Mouse (Mus musculus): ENCODE results near the gene Tmem221.
"Not testable (repeated sequence)": the region's sequence is repeated elsewhere in the genome, so short reads cannot be mapped to it uniquely, and the experiment has no call there.

The Tmem221 gene

DNA sequence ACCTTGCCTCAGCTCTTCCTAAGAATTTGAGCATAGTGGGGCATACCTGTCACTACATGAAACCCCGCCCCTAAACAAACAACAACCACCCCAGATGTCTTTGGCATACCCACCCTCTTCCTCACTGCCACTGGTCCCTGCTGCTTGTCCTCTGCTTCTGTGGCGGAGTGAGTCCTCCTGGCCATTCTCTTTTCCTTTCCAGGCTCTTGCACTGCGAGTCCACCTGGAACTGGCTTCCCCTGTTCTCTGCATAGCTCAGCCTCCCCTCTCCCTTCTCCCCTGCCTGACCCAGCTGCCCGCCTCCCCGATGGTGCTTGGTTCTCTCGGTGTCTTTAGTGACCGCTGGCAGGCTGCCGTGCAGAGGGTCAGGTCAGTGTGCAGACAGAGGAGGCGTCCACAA is 14.9 kb downstream of the Tmem221 start:
- peak; percentile 51 for DNase-seq

DNA sequence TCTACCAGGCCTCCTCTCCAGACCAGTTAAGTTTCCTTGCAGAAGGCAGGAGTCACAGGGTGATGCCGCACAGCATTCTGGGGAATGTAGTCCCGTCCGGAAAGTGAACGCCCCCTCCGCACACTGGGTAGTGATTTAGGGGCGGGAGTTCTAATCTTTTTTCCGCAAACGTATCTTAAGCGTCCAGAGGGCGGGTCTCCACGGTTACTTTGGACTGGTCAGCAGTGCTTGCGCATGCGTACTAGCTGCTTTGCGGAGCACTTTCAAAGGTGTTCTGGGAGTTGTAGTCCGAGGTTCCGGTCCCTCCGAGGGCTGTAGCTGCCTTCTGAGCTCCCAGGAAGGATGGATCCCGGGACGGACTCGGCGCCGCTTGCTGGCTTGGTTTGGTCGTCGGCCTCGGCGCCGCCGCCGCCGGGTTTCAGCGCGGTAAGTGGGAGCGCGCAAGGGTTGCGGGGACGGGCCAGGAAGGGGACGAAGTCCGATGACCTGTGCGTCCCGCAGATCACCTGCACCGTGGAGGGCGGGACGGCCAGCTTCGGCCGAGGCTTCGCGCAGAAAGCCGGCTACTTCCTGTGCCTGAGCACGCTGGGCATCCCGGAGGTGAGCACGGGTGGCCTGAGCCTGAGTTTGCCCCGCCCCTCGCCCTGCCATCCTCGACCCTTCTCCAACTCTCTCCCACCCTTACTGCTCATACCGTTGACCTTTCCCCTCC is 15.9 kb downstream of the Tmem221 start, which contains the start of gene Mvb12a:
Gene Mvb12a (plus strand): TSS at position 291 of the 712 bp plus-strand sequence.
- DNase-seq, result peak; percentile 99

DNA sequence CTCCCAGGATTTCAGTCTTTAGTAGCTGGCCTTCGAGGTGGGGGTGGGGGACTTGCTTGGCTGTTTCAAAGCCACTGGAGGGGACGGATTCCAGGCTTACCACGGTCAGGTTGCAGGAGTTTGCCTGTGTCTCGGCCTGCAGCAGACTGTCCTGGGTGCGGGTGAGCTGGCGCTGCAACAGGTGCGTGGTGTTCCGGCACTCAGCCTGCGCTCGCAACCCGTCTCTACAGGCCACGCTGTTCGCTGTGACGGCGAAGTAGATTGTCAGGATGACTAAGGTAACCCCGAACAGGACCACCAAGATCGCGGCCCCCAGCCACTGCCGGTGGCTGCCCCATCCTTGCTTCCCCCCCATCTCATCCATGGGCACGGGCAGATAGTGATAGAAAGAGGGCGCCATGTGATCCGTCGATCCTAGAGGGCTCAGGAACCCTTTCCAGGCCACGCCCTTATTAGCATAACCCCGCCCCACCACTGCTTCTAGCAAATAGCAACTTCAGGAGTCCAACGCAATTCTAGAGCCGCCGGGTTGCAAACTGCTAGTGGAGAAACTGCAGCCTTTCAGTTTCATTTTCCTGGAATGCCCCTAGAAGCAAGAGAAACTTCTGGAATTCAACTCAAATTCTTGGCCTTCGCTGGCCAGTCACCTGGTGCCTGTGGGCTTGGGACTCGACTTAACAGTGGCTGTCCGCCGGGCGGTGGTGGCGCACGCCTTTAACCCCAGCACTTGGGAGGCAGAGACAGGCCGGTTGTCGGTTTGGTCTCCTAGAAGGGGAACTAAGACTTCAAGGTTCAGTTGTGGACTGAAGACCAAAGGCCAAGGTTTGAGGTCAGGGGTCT is 21.4 kb downstream of the Tmem221 start, which contains the start of gene Bst2:
Gene Bst2 (minus strand): TSS at position 429 of the 840 bp plus-strand sequence.
- DNase-seq, result no peak

DNA sequence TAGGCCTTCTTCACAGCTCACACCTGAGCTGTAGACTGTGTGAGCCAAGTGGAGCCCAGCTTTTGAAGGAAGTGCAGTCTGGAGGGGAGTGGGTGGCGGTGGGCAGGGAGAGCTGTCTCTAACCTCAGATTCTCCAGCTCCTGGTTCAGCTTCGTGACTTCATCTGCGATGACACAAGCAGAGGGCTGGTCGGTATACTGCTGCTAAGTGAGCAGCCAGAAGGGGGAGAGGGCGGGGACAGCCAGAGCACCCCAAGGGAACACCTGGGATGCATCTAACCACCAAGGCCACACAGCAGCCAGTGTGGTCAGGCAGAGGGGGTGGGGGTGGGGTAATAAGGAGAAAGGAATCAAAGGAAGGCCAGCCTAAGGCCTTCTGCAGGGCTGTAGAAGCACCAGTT is 23.0 kb downstream of the Tmem221 start:
- no peak for DNase-seq

DNA sequence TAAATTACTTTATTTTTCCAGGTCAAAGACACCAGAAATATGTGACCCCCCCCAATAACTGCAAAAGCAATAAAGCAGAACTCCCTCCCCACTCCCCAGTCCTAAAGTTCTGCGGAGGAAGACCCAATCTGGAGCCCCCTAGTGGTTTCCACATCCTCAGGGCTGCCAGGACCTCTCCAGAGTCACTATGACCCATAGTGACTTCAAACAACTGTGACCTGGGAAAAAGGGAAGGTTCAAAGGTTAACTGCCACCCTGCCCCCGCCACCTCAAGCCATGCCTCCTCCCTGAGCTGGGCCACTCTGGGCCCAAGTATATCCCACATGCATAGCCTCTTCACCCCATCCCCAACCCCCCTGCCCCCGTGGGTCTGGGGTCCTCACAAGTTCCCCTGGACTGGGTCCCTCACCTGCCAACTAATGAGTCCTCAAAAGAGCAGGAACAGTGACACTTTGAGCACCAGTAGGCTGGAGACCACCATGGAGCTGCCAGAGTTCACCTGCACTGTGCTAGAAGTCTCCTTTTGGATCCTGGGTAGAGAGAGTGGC is 24.3 kb downstream of the Tmem221 start:
- no peak for DNase-seq

DNA sequence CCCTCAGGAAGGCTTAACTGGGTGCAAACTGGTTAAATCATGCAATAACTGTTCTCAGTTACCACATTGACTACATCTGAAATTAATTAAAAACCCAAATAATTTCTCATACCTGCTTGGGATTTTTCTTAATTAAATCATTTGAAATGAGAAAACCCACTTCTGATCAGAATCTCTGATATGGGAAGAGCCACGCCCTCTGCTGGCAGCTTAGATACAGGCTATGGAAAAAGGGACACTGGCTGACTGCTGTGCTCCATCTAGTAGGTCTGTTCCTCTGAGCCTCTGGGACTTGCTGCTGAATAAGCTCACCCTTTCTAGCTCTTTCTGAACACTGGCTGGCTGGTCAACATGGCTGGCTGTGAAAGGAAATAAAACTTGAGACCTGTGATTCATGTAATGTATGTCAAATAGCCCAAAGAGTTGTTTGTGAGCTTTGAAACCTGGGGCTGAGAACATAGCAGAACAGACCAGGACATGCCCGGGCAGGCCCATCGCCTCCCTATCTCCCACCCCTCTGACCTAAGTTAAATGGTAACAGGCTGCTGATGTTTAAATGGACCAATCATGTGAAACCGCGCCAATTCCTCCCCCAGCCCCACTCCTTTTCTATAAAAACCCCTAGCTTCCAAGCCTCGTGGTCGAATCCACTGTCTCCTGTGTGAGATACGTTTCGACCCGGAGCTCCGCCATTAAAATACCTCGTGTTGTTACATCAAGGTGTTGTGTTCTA is 27.8 kb downstream of the Tmem221 start:
- DNase-seq, result peak; percentile 77

DNA sequence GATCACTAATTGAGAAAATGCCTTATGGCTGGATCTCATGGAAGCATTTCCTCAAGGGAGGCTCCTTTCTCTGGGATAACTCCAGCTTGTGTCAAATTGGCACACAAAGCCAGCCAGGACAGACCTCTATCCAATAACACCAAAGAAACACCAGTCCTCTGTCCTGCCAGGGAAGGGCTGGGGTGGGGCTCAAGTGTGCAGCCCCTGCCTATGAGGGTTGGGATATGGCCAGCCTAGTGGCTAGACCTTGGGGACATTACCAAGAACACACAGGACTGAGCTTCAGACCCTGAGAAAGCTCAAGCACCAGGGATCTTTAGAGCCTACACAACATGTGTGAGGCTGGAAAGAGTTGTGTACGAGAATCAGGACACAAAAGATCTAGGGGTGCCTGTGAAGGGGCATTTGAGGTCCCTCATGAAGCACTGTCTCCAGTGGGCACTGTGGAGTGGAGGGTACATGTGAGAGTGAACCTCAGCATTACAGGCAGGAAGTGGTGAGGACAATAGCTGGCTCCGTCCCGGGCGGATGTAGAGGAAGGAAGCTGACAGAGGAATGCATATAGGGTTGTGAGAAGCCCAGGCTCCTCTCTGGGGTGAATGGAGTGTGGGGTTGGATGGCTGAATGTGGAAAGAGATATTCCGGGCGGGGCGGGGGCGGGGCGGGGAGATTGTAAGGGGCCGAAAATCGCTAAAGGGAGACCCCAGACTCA is 30.2 kb downstream of the Tmem221 start:
- no peak for DNase-seq

DNA sequence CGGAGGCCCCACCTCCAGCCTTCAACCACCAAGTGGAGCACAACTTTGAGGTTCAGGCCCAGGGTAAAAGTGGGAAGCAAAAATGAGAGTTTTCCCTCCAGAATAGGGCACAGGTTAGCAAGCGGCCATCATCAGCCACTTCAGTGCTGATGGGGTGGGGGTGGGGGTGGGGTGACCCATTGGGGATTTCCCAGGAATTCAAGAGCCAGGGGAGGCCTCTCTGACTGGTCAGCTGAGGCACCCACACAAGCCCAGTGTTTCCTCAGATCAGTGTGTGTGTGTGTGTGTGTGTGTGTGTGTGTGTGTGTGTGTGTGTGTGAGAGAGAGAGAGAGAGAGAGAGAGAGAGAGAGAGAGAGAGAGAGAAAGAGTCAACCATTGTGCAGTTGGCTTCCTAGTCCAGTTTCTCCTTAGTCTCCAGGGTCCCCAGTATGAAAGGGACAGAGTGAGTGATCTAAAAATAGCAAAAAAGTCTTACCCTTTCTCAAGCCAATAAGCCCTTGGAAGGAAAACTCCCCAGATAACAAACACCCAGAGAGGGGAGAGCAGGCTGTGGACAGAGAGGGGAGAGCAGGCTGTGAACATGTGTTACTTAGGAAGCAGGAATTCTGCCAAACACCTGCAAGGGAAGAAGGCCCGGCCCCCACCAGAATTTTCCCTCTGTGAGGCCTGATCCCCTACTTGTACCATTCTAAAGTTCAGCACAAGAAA is 31.4 kb downstream of the Tmem221 start:
- DNase-seq, result no peak

DNA sequence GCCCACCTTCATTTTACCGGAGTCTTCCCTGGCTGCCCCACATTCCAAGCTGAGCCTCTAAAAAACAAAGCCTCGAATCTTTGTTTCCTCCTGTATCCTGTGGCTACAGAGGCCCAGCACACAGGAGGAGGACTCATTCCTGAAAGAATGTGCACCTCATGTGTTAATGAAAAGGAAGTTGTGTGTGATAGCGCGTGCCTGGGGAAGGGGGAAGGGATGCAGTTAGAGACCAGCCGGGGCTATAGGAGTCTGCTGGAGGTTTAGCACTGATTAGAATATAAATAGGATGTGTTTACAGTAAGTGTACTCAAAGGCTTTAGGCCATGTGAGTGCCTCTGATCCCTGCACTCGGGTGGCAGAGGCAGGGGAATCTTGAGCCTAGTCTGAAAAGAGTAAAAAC is 32.4 kb downstream of the Tmem221 start:
- DNase-seq, result no peak

DNA sequence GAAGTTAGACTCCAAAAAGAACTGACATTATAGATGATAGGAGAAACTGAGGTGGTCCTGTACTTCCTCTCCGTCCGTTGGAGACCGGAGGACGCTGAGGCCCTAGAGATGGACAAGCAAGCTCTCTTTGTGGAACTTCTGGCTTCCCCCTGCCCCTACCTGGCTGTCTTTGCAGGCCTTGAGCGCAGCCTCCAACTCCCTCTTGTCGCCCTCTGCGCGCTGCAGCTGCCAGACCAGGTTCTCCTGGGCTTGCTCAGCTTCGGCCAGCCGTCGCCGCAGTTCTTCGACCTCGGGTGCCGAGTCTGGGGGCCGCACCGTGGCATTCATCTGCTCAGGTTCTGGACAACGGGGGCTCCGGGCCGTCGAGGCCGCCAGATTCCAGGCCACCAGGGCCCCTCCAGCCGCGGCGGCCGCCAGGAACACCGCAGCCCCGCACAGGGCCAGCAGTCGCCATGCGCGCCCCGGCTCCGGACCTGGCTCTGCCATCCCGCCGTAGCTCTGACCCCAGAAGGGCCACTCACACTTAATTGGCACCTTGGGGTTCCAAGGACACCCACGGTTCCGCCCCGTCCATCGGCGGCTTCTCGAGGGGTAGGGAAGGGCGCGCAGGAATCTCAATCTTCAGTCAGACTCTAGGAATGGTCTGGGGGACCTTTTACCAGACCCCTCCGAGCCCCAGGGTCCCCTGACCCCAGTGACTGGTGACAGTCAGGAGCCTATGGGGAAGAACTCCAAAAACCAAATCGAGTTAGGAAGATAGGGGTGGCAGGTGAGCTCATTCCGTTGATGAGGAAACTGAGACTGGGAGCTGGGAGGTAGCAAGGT is 33.2 kb downstream of the Tmem221 start, which contains the start of gene Ccdc194:
Gene Ccdc194 (minus strand): TSS at position 486 of the 825 bp plus-strand sequence.
- no peak for DNase-seq

DNA sequence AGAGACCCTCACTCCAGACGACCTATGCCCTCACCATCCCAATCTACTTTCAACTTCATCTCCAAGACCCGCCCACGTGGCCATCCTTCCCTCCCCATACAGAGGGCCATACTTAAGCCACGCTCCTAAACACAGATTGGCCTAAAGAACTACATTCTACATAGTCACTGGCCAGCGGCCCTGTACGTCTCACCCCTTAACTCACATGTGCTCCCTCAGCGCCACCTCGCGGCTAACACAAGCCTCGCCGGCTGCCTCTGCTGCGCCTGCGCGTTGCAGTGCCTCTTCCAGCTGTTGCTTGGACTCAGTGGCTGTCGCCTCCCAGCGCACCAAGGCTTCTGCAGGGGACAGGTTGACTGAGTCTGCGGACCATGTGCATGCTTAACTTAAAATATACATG is 37.0 kb downstream of the Tmem221 start:
- DNase-seq, result peak; percentile 91

DNA sequence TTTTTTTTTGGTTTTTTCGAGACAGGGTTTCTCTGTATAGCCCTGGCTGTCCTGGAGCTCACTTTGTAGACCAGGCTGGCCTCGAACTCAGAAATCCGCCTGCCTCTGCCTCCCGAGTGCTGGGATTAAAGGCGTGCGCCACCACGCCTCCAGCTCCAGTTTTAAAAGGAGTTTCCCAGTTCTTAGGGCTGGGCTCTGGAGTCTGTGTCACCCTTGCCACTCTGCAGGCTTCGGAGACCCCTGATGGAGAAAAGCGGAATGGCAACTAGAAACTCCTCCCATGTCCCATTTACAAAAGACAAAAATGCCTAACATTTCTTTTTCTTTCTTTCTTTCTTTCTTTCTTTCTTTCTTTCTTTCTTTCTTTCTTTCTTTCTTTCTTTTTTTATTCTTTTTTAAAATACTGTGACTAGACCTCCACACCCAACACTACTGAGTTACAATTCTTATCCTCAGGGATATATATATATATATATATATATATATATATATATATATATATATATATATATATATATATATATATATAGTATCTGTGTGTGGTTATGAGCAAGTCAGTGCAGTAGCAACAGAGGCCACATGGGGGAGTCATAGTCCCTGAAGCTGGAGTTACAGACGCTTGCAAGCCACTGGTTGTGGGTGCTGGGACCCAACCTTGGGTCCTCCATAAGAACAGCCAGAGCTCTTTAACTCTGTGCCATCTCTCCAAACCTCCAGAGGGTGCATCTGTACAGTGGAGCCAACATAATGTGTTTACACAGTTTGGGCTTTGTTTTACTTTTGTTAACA is 39.4 kb downstream of the Tmem221 start:
- DNase-seq, result not testable (repeated sequence)

DNA sequence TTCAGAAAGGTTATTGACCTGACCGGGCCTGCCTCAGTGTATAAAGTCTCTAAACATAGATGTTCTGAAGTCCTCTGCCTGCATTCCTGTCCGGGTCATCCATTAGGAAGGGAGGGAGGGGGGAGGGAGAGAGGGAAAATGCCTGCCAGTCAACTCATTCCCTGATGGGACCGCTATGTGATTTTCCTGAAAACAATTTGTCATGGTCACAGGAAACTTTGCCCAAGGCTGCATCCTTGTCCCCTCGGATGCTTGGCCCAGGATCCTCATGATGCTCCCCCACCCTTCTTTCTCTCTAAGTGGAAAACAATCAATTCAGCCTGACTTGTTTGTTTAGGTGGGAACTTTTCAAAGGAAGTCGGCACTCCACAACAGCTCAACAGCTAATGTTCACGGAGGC is 41.9 kb downstream of the Tmem221 start:
- no peak for DNase-seq

DNA sequence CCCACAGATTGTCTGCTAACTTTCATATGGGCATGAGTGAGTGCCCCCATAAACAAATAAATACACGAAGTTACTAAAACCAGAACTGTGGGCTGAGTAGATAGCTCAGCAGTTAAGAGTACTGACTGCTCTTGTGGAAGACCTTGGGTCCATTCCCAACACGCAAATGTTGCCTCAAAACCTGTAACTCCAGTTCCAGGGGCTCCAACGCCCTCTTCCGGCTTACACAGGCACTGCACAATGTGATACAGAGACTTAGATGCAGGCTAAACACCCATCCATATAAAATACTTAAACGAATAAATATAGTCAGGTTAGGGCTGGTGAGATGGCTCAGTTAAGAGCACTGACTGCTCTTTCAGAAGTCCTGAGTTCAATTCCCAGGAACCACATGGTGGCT is 43.6 kb downstream of the Tmem221 start:
- no peak for DNase-seq

DNA sequence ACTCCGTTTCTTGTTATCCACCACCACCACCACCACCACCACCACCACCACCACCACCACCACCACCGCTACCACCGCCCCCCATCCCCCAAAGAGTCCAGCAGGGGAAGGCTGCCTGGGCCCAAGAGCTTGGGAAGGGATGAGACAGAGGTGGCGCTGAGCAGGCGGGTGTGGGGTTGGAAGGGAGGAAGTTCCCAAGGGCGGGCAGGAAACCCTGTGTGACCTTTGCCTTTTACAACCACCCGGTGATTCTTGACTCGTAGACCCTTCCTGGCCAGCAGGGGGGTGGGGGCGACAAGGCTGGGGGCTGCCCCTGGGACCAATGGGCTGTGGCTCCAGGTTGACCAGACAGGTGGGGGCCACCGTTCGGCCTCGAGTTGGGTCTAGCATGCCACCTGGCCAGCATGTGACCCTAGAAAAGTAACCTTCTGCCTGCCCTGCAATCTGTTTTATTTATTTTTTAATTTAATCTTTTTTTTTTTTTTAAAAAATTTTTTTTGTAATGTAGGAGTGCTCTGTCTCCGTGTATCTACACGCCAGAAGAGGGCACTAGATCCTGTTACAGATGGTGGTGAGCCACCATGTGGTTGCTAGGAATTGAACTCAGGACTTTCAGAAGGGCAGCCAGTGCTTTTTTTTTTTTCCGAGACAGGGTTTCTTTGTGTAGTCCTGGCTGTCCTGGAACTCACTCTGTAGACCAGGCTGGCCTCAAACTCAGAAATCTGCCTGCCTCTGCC is 45.5 kb downstream of the Tmem221 start:
- DNase-seq, result no peak

DNA sequence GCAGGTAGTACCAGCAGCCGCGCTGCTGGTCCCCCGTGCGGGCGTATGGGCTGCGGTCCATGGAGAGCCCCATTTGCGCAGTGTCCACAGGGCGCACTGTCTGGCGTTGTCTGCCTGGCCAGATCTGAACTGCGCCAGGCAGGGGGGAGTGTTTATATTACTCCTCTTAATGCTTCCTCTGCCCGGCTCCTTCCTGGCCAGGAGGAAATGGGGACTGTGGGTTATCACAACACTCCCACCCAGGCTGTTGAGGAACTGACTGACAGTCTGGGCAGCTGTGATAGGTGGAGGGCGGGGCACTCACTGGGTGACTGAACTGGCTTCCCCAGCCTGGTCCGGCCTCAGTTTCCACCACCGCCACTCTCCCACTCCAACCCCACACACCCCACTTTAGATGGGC is 47.0 kb downstream of the Tmem221 start, which contains the start of gene Plvap:
Gene Plvap (minus strand): TSS at position 109 of the 400 bp plus-strand sequence.
- no peak for DNase-seq

DNA sequence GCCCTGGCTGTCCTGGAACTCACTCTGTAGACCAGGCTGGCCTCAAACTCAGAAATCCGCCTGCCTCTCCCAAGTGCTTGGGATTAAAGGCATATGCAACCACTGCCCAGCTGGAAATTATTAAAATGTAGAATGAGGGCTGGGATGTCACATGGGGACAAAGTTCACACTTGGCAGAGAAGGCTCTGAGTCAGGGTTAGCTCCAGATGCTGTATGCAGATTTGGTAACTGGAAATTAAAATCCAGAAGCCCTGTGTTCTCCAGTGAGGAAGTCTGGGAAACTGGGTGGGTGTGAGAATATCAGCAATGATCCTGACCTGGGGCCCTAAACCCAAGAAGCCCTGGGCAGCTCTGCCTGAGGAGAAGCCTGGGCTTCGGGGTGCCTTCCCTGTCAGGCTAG is 49.4 kb downstream of the Tmem221 start:
- DNase-seq, result no peak

DNA sequence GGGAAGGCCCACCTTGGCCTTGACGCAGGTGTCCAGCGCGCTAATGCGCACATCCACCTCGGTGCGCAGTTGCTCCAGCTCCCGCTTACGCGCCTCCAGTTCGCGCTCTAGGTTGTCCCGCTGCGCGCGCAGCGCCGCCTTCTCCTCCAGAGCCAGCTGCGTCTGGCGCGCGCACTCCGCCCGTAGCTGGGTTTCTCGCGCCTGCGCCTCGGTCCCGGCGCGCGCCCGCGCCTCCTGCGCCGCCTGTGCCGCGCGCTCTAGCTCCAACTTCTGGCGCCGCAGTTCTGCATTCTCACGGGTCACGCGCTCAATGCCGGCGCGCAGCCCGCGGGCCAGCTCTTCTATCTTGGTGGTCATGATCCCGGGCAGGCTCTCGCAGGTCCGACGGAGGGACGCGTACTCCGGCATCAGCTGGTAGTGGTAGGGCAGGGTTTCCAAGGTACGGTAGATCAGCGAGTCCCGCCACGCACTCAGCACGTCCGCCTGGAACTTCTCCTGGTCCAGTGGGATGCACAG is 51.0 kb downstream of the Tmem221 start:
- peak; percentile 85 for DNase-seq

DNA sequence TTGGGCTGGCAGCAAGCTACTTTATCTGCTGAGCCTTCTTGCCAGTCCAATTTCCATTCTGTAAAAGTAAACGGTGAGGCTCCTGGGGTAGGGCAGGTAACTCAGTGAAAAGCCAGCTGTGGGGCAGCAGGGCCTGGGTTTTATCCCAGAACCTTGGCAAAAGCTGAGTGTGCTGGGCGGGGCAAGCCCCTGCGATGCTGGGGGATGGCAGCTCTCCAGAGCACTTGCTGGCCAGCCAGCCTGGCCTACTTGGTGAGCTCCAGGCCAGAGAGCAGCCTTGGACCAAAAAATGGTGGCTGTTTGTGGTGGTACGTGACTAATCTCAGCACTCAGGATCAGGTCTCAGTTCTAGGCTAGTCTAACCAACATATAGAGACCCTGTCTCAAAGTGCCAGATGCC is 52.7 kb downstream of the Tmem221 start:
- peak; percentile 75 for DNase-seq

All from cerebellum, adult 9-10 months (tissue).